Mouse (Mus musculus) cerebellum, adult 8-10 months (tissue): ENCODE results near the gene Rps27l.

Source experiments
- DNase-seq: peaks from one replicate; pipeline ENCODE4 v3.0.0; 2022

Rps27l gene

GRCm38 (mm10) chr9:66985377-66985776, 39.5 kb downstream of the Rps27l start:
- no peak for DNase-seq

GRCm38 (mm10) chr9:66988198-66988887, 42.5 kb downstream of the Rps27l start:
- no peak for DNase-seq

GRCm38 (mm10) chr9:66988888-66989414, 43.1 kb downstream of the Rps27l start:
- no peak for DNase-seq

GRCm38 (mm10) chr9:66989581-66989980, 43.7 kb downstream of the Rps27l start:
- no peak for DNase-seq

- DNase-seq: no peak
These were observed 44.2 kb downstream of the Rps27l start for GRCm38 (mm10) chr9:66990046-66990445.

- DNase-seq: no peak
These were observed 45.3 kb downstream of the Rps27l start for GRCm38 (mm10) chr9:66991021-66991749.

GRCm38 (mm10) chr9:66991750-66992410, 46.0 kb downstream of the Rps27l start:
- no peak for DNase-seq
